Mouse (Mus musculus) liver, adult 2 months (tissue): ENCODE measurements around the gene Icmt.

Experiments used
- CTCF ChIP-seq: fragments of 200-500 bp; IDR thresholded peaks from 2 replicates; pipeline ENCODE4 v1.5.1; 2011; ENCODE audit warnings: low read depth, low read length, control low read depth
- POLR2A ChIP-seq: fragments of 200-500 bp; IDR thresholded peaks from 2 replicates; pipeline ENCODE4 v1.6.1; 2011; ENCODE audit warnings: low read length, control low read depth; ENCODE audit not compliant: insufficient read depth; ENCODE audit errors: extremely low read depth

GRCm38 (mm10) chr4:152274681-152275131, 22.3 kb upstream of the Icmt start:
- TF ChIP-seq CTCF, result no peak
- TF ChIP-seq POLR2A, result no peak
